Mouse (Mus musculus) testis, adult 2 months (tissue): ENCODE measurements at regions not wholly inside any gene's neighbourhood (a gene's known extent, or its start where the extent isn't known, plus 50 kb on each side); places are given as distances from the start of the nearest gene placed in this dataset.

Source experiments
- CTCF ChIP-seq: fragments of 200-500 bp; IDR thresholded peaks from 2 replicates; pipeline ENCODE4 v1.5.1; 2012; ENCODE audit warnings: low read depth, mild to moderate bottlenecking, inconsistent platforms, low read length, moderate library complexity; ENCODE audit not compliant: control insufficient read depth, insufficient read depth, insufficient replicate concordance
- POLR2A ChIP-seq: fragments of 200-500 bp; IDR thresholded peaks from 2 replicates; pipeline ENCODE4 v1.6.1; 2012; ENCODE audit warnings: low read depth, mild to moderate bottlenecking, inconsistent platforms, low read length, moderate library complexity; ENCODE audit not compliant: control insufficient read depth

DNA sequence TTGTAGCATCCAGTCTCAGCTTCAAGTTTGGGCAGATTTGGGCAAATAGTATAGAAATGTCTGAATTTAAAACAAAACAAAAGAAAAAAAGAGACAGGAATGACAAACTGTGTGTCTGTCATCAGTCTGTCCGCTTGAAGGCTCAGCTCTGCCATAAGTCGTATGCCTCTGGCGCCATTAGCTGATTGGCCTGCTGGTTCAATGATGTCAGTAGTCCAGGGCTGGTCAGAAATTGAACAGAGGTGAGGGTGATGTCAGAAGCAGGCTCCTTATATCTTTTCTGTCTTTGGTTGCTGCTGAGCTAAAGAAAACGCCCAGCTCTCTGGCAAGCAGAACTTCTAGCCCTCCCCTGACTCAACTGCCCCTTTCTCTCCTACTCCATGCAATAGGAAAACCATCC lies 253.9 kb upstream of the Tgfbr2 start:
- TF ChIP-seq CTCF (no peak), POLR2A (no peak)
